Mouse (Mus musculus) bone marrow, adult 2 months (tissue): ENCODE results near the gene Poglut1.

Source experiments
- CTCF ChIP-seq: fragments of 200-500 bp; IDR thresholded peaks from 2 replicates; pipeline ENCODE4 v1.5.1; 2011; ENCODE audit warnings: low read length, control low read depth; ENCODE audit not compliant: control insufficient read depth, insufficient read depth
- POLR2A ChIP-seq: fragments of 200-500 bp; IDR thresholded peaks from 2 replicates; pipeline ENCODE4 v1.6.1; 2011; ENCODE audit warnings: low read depth, mild to moderate bottlenecking, control low read depth, low read length, borderline replicate concordance; ENCODE audit not compliant: control insufficient read depth

GRCm38 (mm10) chr16:38538716-38539380, 11.2 kb downstream of the Poglut1 start:
- TF ChIP-seq CTCF (no peak), POLR2A (no peak)
